Mouse (Mus musculus) embryonic facial prominence, embryonic 13.5 days (tissue): Measurements from ENCODE around the gene Atp6v0b. TPM values are rescaled to one million over a fixed set of nuclear protein-coding genes. Genes with fewer than 3 reads are reported as not detected.
A peak's percentile ranks its signal among the peaks of the same experiment; 100 is the strongest.

Experiments
- ATAC-seq: fragments of 200-750 bp; cut with Nextera tagmentation; 2 replicates; pipeline ENCODE4 v1.8.0; 2017; ENCODE audit warnings: low read depth; ENCODE audit not compliant: insufficient number of reproducible peaks, insufficient read depth, low FRiP score, low TSS enrichment
- H3K27ac ChIP-seq: fragments of 300-500 bp; sonication (generic); 2 replicates; pipeline ENCODE4 v1.5.1; 2015; ENCODE audit warnings: moderate library complexity, mild to moderate bottlenecking, inconsistent platforms
- H3K27me3 ChIP-seq: fragments of 300-500 bp; sonication (generic); 2 replicates; pipeline ENCODE4 v1.6.1; 2015; ENCODE audit warnings: mild to moderate bottlenecking, inconsistent platforms
- H3K36me3 ChIP-seq: fragments of 300-500 bp; sonication (generic); 2 replicates; pipeline ENCODE4 v1.6.1; 2015; ENCODE audit warnings: mild to moderate bottlenecking, inconsistent platforms
- H3K4me1 ChIP-seq: fragments of 300-500 bp; sonication (generic); 2 replicates; pipeline ENCODE4 v1.6.1; 2015; ENCODE audit warnings: inconsistent platforms
- H3K4me2 ChIP-seq: fragments of 300-500 bp; sonication (generic); 2 replicates; pipeline ENCODE4 v1.6.1; 2015; ENCODE audit warnings: moderate library complexity, mild to moderate bottlenecking, inconsistent platforms
- H3K4me3 ChIP-seq: fragments of 300-500 bp; sonication (generic); 2 replicates; pipeline ENCODE4 v1.5.1; 2015; ENCODE audit warnings: mild to moderate bottlenecking, inconsistent platforms
- H3K9ac ChIP-seq: fragments of 300-500 bp; sonication (generic); 2 replicates; pipeline ENCODE4 v1.6.1; 2015; ENCODE audit warnings: mild to moderate bottlenecking, inconsistent platforms
- H3K9me3 ChIP-seq: fragments of 300-500 bp; sonication (generic); 2 replicates; pipeline ENCODE4 v1.6.1; 2016; ENCODE audit warnings: inconsistent platforms
- WGBS: fragments of 180-500 bp; shearing (Covaris S2); methylation state at CpG from one replicate; pipeline ENCODE4 v1.1.7; 2015; ENCODE audit warnings: mixed read lengths; 5-methylcytosine and 5-hydroxymethylcytosine counted together
- polyA plus RNA-seq: library from polyadenylated mRNA; unstranded; fragments of >200 nt; fragmentation: Nextera tagmentation; extraction: Ambion mirVana; gene quantifications from 2 replicates; pipeline ENCODE4 v1.2.1, GENCODE M21; 2015

Gene Atp6v0b
- polyA plus RNA-seq, 1 experiment from 2014 or later: 183 TPM

GRCm38 (mm10) chr4:117906196-117906595 lies 19.1 kb upstream of the Atp6v0b start:
- Histone ChIP-seq H3K4me2 (no peak overlapping the region), H3K9ac (no peak overlapping the region), H3K4me3 (no peak overlapping the region), H3K27ac (no peak overlapping the region), H3K27me3 (no peaks in the 10 kb centered on the region), H3K9me3 (no peaks in the 10 kb centered on the region), H3K36me3 (peaks cover 73% of the 10 kb centered on the region), H3K4me1 (peaks cover 11% of the 10 kb centered on the region)
- WGBS: 90% methylated on average over 3 of the region's 3 CpGs
- no peak for ATAC-seq

- ATAC-seq: no peak
- H3K27ac ChIP-seq: no peak overlapping the region
- H3K9me3 ChIP-seq: no peaks in the 10 kb centered on the region
- 91% methylated on average over 8 of the region's 8 CpGs for WGBS
- H3K4me1 ChIP-seq: peaks cover 6% of the 10 kb centered on the region
- H3K4me3 ChIP-seq: no peak overlapping the region
- H3K27me3 ChIP-seq: no peaks in the 10 kb centered on the region
- peaks cover 77% of the 10 kb centered on the region for H3K36me3 ChIP-seq
- no peak overlapping the region for H3K4me2 ChIP-seq
- H3K9ac ChIP-seq: no peak overlapping the region
Measured at GRCm38 (mm10) chr4:117904761-117905160, 17.6 kb upstream of the Atp6v0b start.

- H3K9ac ChIP-seq: no peak overlapping the region
- H3K4me1 ChIP-seq: peaks cover 3% of the 10 kb centered on the region
- WGBS: 91% methylated on average over 10 of the region's 10 CpGs
- no peak for ATAC-seq
- no peaks in the 10 kb centered on the region for H3K27me3 ChIP-seq
- H3K4me3 ChIP-seq: no peak overlapping the region
- H3K36me3 ChIP-seq: peaks cover 82% of the 10 kb centered on the region
- no peak overlapping the region for H3K4me2 ChIP-seq
- no peaks in the 10 kb centered on the region for H3K9me3 ChIP-seq
- no peak overlapping the region for H3K27ac ChIP-seq
Measured at GRCm38 (mm10) chr4:117904094-117904493, 17.0 kb upstream of the Atp6v0b start.

GRCm38 (mm10) chr4:117898111-117898510 lies 11.0 kb upstream of the Atp6v0b start:
- no peaks in the 10 kb centered on the region for H3K9me3 ChIP-seq
- H3K27me3 ChIP-seq: no peaks in the 10 kb centered on the region
- H3K27ac ChIP-seq: no peak overlapping the region
- no peak overlapping the region for H3K4me2 ChIP-seq
- H3K9ac ChIP-seq: no peak overlapping the region
- H3K4me3 ChIP-seq: no peak overlapping the region
- H3K4me1 ChIP-seq: no peaks in the 10 kb centered on the region
- WGBS: 86% methylated on average over 3 of the region's 3 CpGs
- ATAC-seq: no peak
- H3K36me3 ChIP-seq: peaks cover 90% of the 10 kb centered on the region

- Histone ChIP-seq H3K4me2 (no peak overlapping the region), H3K27ac (no peak overlapping the region), H3K36me3 (peaks cover 70% of the 10 kb centered on the region), H3K27me3 (no peaks in the 10 kb centered on the region), H3K4me1 (peaks cover 4% of the 10 kb centered on the region), H3K4me3 (no peak overlapping the region), H3K9me3 (no peaks in the 10 kb centered on the region), H3K9ac (no peak overlapping the region)
- ATAC-seq: no peak
- 92% methylated on average over 6 of the region's 6 CpGs for WGBS
Measured at GRCm38 (mm10) chr4:117896031-117896430, 8.9 kb upstream of the Atp6v0b start.

GRCm38 (mm10) chr4:117895339-117895738 lies 8.2 kb upstream of the Atp6v0b start:
- Histone ChIP-seq H3K27ac (no peak overlapping the region), H3K4me2 (no peak overlapping the region), H3K36me3 (peaks cover 63% of the 10 kb centered on the region), H3K4me1 (peaks cover 8% of the 10 kb centered on the region), H3K9me3 (no peaks in the 10 kb centered on the region), H3K27me3 (no peaks in the 10 kb centered on the region), H3K4me3 (no peak overlapping the region), H3K9ac (no peak overlapping the region)
- WGBS: 74% methylated on average over 7 of the region's 7 CpGs
- no peak for ATAC-seq

GRCm38 (mm10) chr4:117894601-117895000 lies 7.5 kb upstream of the Atp6v0b start:
- no peak overlapping the region for H3K4me2 ChIP-seq
- WGBS: 94% methylated on average over 8 of the region's 8 CpGs
- H3K9me3 ChIP-seq: no peaks in the 10 kb centered on the region
- peaks cover 56% of the 10 kb centered on the region for H3K36me3 ChIP-seq
- H3K4me3 ChIP-seq: no peak overlapping the region
- ATAC-seq: no peak
- no peaks in the 10 kb centered on the region for H3K27me3 ChIP-seq
- no peak overlapping the region for H3K27ac ChIP-seq
- peaks cover 8% of the 10 kb centered on the region for H3K4me1 ChIP-seq
- no peak overlapping the region for H3K9ac ChIP-seq

GRCm38 (mm10) chr4:117893376-117893775 lies 6.2 kb upstream of the Atp6v0b start:
- Histone ChIP-seq H3K9ac (no peak overlapping the region), H3K9me3 (no peaks in the 10 kb centered on the region), H3K27me3 (no peaks in the 10 kb centered on the region), H3K4me3 (no peak overlapping the region), H3K27ac (no peak overlapping the region), H3K4me1 (peaks cover 8% of the 10 kb centered on the region), H3K4me2 (no peak overlapping the region), H3K36me3 (peaks cover 52% of the 10 kb centered on the region)
- ATAC-seq: no peak
- WGBS: 26% methylated on average over 9 of the region's 9 CpGs

GRCm38 (mm10) chr4:117891738-117892161 lies 4.6 kb upstream of the Atp6v0b start, which contains the start of gene Dph2:
TSS of gene Dph2 (minus strand) at chr4:117892032.
- Histone ChIP-seq H3K4me3 (peak within 1 kb of the TSS; percentile 76), H3K4me2 (peak within 1 kb of the TSS; percentile 90), H3K4me1 (peaks cover 12% of the 10 kb centered on the region), H3K9ac (peak within 1 kb of the TSS; percentile 72), H3K27me3 (no peaks in the 10 kb centered on the region), H3K27ac (no peak within 1 kb of the TSS), H3K36me3 (peaks cover 36% of the 10 kb centered on the region), H3K9me3 (no peaks in the 10 kb centered on the region)
- peak; percentile 74; the same call in 1 of the 2 replicates for ATAC-seq
- under 1% methylated on average over 21 of the region's 21 CpGs for WGBS

GRCm38 (mm10) chr4:117890750-117891149 lies 3.6 kb upstream of the Atp6v0b start:
- Histone ChIP-seq H3K36me3 (peaks cover 27% of the 10 kb centered on the region), H3K9ac (no peak overlapping the region), H3K4me3 (peak overlapping the region; percentile 76)

GRCm38 (mm10) chr4:117890031-117890430 lies 2.9 kb upstream of the Atp6v0b start:
- Histone ChIP-seq H3K4me3 (no peak overlapping the region), H3K4me1 (peaks cover 21% of the 10 kb centered on the region), H3K36me3 (peaks cover 27% of the 10 kb centered on the region), H3K9me3 (no peaks in the 10 kb centered on the region), H3K27ac (no peak overlapping the region), H3K27me3 (no peaks in the 10 kb centered on the region), H3K9ac (no peak overlapping the region), H3K4me2 (no peak overlapping the region)
- 90% methylated on average over 14 of the region's 14 CpGs for WGBS
- ATAC-seq: no peak

More at GRCm38 (mm10) chr4:117890750-117891149, 3.6 kb upstream of the Atp6v0b start:
- H3K4me2 ChIP-seq: peak overlapping the region; percentile 90
- H3K4me1 ChIP-seq: peaks cover 21% of the 10 kb centered on the region
- WGBS: 89% methylated on average over 8 of the region's 8 CpGs
- ATAC-seq: no peak
- no peaks in the 10 kb centered on the region for H3K9me3 ChIP-seq
- no peaks in the 10 kb centered on the region for H3K27me3 ChIP-seq
- no peak overlapping the region for H3K27ac ChIP-seq

GRCm38 (mm10) chr4:117889471-117889870 lies 2.3 kb upstream of the Atp6v0b start:
- Histone ChIP-seq H3K4me3 (no peak overlapping the region), H3K9ac (no peak overlapping the region), H3K27me3 (no peaks in the 10 kb centered on the region), H3K9me3 (no peaks in the 10 kb centered on the region), H3K27ac (no peak overlapping the region), H3K36me3 (peaks cover 27% of the 10 kb centered on the region), H3K4me2 (no peak overlapping the region), H3K4me1 (peaks cover 22% of the 10 kb centered on the region)
- ATAC-seq: no peak
- WGBS: 91% methylated on average over 15 of the region's 15 CpGs
